In the genomic region with DNA sequence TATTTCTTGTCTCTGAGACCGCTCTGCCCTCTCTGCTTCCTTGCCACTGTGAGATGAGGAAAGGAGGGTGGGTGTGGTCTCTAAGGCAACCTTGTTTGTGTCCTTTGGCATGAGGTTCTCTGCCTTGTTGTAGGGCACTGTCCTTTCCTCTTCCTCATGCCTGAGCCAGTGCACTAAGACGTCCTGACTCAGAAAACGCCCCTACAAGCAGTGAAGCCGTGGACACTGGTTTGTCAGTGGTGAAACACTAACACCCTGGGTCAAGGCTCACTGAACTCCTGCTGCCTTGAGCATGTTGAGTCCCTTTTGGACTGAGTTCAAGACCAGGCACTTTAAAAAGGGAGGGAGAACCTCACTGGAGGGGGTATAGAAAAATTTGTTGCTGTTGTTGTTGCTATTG, we compare ENCODE assay signal across 22 mouse cellular contexts.
A peak's percentile ranks its signal among the peaks of the same experiment; 100 is the strongest.
DNase-seq lines count a peak whose midpoint lies in the region; ATAC-seq and TF ChIP-seq lines count a peak whose summit lies in the region.
"Had no signal": no experiment of that assay in that cellular context is flagged by ENCODE, and none has a peak within 500 bp of the region (broad histone marks: within the 10 kb centered on the region; RNA-seq: fewer than 3 reads in every experiment).

No protein-coding gene starts in this region.

- peak; percentile 56 for DNase-seq in adrenal gland, adult 2 months
- no peak for DNase-seq in adrenal gland, adult 18-20 months (ENCODE audit: low spot score in 2 of 2)
- peak; percentile 31 for DNase-seq in forebrain, embryonic 11.5 days (ENCODE audit: low spot score)
- no peak for DNase-seq in forebrain, postnatal 0 days
- DNase-seq in lung, postnatal 36 days: peak; percentile 56
- DNase-seq in lung, postnatal 10 days: no peak
- peak; percentile 14 to 16 for DNase-seq in adrenal gland, postnatal 36 days
- no peak for DNase-seq in urinary bladder, adult 18-20 months (ENCODE audit: low spot score in 2 of 2)
- DNase-seq: cerebellum, adult 11 months; cerebellum, adult 8-10 months; cerebellum, postnatal 14 days; embryo, embryonic 11 days; gastrocnemius, adult 2 months; gastrocnemius, postnatal 25 days; heart, postnatal 4 days; kidney, adult 18-20 months had no signal

- no peak for ATAC-seq in forebrain, embryonic 11.5 days (replicated peaks; ENCODE audit: low FRiP score)
- ATAC-seq in forebrain, postnatal 0 days: no peak
- ATAC-seq: intestine, embryonic 15.5 days had no signal

- H3K36me3 ChIP-seq in forebrain, embryonic 11.5 days (ENCODE audit: control insufficient read depth, insufficient read depth, low read length): no peaks in the 10 kb centered on the region
- no peaks in the 10 kb centered on the region for H3K36me3 ChIP-seq in forebrain, postnatal 0 days (ENCODE audit: insufficient read depth)
- H3K36me3 ChIP-seq: embryonic facial prominence, embryonic 15.5 days; forebrain, embryonic 12.5 days; heart, embryonic 13.5 days; intestine, embryonic 15.5 days had no signal

- TF ChIP-seq CTCF in forebrain, postnatal 0 days (IDR thresholded peaks at IDR 0.05; ENCODE audit: low read depth): no peak

- no peaks in the 10 kb centered on the region for H3K27me3 ChIP-seq in forebrain, embryonic 11.5 days (ENCODE audit: control insufficient read depth, insufficient read depth, low read length)
- H3K27me3 ChIP-seq in forebrain, postnatal 0 days (ENCODE audit: insufficient read depth, low read length): no peaks in the 10 kb centered on the region
- H3K27me3 ChIP-seq: embryonic facial prominence, embryonic 15.5 days; forebrain, embryonic 12.5 days; heart, embryonic 13.5 days; intestine, embryonic 15.5 days had no signal

- no peak overlapping the region for H3K27ac ChIP-seq in forebrain, embryonic 11.5 days (ENCODE audit: low read depth, low read length)
- no peak overlapping the region for H3K27ac ChIP-seq in forebrain, postnatal 0 days (ENCODE audit: low read depth, low read length)
- H3K27ac ChIP-seq: embryonic facial prominence, embryonic 15.5 days; forebrain, embryonic 12.5 days; gastrocnemius, adult 2 months; heart, embryonic 13.5 days; hindbrain, embryonic 14.5 days; intestine, embryonic 15.5 days had no signal

- no peak overlapping the region for H3K4me3 ChIP-seq in forebrain, embryonic 11.5 days (ENCODE audit: low read depth, low read length)
- no peak overlapping the region for H3K4me3 ChIP-seq in forebrain, postnatal 0 days (ENCODE audit: low read depth, low read length)
- H3K4me3 ChIP-seq: embryonic facial prominence, embryonic 15.5 days; erythroblast, embryonic 14.5 days; forebrain, embryonic 12.5 days; gastrocnemius, adult 2 months; heart, embryonic 13.5 days; intestine, embryonic 15.5 days had no signal

- WGBS in forebrain, embryonic 11.5 days: 86% methylated on average over 4 of the region's 4 CpGs
- WGBS in forebrain, postnatal 0 days: 81% methylated on average over 4 of the region's 4 CpGs

- peaks cover 10% of the 10 kb centered on the region for H3K4me1 ChIP-seq in forebrain, embryonic 11.5 days (replicated peaks; ENCODE audit: control insufficient read depth, insufficient read depth, low read length)
- H3K4me1 ChIP-seq in forebrain, postnatal 0 days (ENCODE audit: insufficient read depth): peaks cover 25% of the 10 kb centered on the region

- no peak overlapping the region for H3K9ac ChIP-seq in forebrain, embryonic 11.5 days (ENCODE audit: low read length)
- no peak overlapping the region for H3K9ac ChIP-seq in forebrain, postnatal 0 days
- H3K9ac ChIP-seq: embryonic facial prominence, embryonic 15.5 days; forebrain, embryonic 12.5 days; heart, embryonic 13.5 days; hindbrain, embryonic 14.5 days; intestine, embryonic 15.5 days had no signal

- H3K4me2 ChIP-seq in forebrain, embryonic 11.5 days (ENCODE audit: low read depth, low read length, severe bottlenecking): no peak overlapping the region
- H3K4me2 ChIP-seq in forebrain, postnatal 0 days (ENCODE audit: low read depth): no peak overlapping the region
- H3K4me2 ChIP-seq: embryonic facial prominence, embryonic 15.5 days; forebrain, embryonic 12.5 days; heart, embryonic 13.5 days; hindbrain, embryonic 14.5 days; intestine, embryonic 15.5 days had no signal

- H3K9me3 ChIP-seq in forebrain, embryonic 11.5 days (ENCODE audit: control insufficient read depth, low read length): no peaks in the 10 kb centered on the region; the same call in none of the 2 replicates
- no peaks in the 10 kb centered on the region for H3K9me3 ChIP-seq in forebrain, postnatal 0 days (ENCODE audit: low read length)
- H3K9me3 ChIP-seq: embryonic facial prominence, embryonic 15.5 days; forebrain, embryonic 12.5 days; heart, embryonic 13.5 days; intestine, embryonic 15.5 days had no signal

Comparison
In these comparisons a context has a peak if more than half of its experiments do, and no peak if none do; other contexts are left out.
1. DNase-seq: peak in adrenal gland, adult 2 months (single experiment), forebrain, embryonic 11.5 days (single experiment), lung, postnatal 36 days (single experiment) and adrenal gland, postnatal 36 days (2 of 2); none in adrenal gland, adult 18-20 months (0 of 2), forebrain, postnatal 0 days (single experiment), lung, postnatal 10 days (single experiment) and urinary bladder, adult 18-20 months (0 of 2).